Mouse (Mus musculus): ENCODE data around the gene Ehmt2.
"Not testable (repeated sequence)": the region's sequence is repeated elsewhere in the genome, so short reads cannot be mapped to it uniquely, and the experiment has no call there.

Ehmt2 gene

DNA sequence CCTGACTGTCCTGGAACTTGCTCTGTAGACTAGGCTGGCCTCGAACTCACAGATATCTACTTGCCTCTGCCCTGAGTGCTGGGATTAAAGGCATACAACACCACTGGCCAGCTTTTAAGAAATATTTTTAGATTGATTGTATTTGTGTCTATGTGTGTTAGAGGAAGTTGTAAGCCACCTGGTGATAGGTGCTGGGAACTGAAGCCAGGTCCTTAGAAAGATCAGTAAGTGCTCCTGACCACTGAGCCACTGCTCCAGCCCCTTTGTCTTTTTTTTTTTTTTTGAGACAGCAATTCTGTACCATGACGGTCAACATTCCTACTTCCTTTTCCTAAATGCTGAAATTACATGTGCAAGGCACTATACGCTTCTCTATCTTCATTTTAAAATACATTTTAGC lies 55.0 kb downstream of the Ehmt2 start:
- DNase-seq (ENCODE audit: low read depth, low spot score) = no peak

DNA sequence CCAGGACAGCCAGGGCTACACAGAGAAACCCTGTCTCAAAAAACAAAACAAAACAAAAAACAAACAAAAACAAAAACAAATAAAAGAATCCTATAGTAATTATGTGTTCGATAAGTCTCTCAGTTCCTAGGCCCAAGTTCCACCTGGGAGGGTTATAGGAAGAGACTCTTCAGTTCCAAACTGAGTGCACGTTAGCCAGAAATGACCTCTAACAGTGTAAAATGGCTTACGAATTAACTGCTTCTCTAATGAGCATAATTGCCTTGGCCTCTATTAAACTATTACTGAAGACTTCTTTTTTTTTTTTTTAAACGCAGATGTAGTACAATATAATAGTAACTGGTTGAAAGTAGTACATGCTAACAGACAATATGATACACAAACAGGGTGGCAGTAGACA lies 55.6 kb downstream of the Ehmt2 start:
- no peak for DNase-seq (ENCODE audit: low read depth, low spot score)

GRCm38 (mm10) chr17:34954831-34955230 lies 56.6 kb downstream of the Ehmt2 start:
- DNase-seq (ENCODE audit: low read depth, low spot score) = no peak

GRCm38 (mm10) chr17:34955884-34956283 lies 57.6 kb downstream of the Ehmt2 start:
- DNase-seq (ENCODE audit: low read depth, low spot score) = no peak

- DNase-seq (ENCODE audit: low read depth, low spot score) = no peak
Observed at GRCm38 (mm10) chr17:34956340-34956739, 58.1 kb downstream of the Ehmt2 start.

- DNase-seq (ENCODE audit: low read depth, low spot score) = not testable (repeated sequence)
Observed at GRCm38 (mm10) chr17:34957291-34957690, 59.0 kb downstream of the Ehmt2 start.

DNA sequence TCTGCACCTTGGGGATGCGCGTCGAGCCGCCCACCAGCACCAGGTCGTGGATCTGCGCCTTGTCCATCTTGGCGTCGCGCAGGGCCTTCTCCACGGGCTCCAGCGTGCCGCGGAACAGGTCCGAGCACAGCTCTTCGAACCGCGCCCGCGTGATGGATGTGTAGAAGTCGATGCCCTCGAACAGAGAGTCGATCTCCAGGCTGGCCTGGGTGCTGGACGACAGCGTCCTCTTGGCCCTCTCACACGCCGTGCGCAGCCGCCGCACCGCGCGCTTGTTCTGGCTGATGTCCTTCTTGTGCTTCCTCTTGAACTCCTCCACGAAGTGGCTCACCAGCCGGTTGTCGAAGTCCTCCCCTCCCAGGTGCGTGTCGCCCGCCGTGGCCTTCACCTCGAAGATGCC lies 59.7 kb downstream of the Ehmt2 start:
- not testable (repeated sequence) for DNase-seq (ENCODE audit: low read depth, low spot score)

GRCm38 (mm10) chr17:34958734-34959129 lies 60.5 kb downstream of the Ehmt2 start:
- DNase-seq (ENCODE audit: low read depth, low spot score) = not testable (repeated sequence)

- DNase-seq (ENCODE audit: low read depth, low spot score) = peak; percentile 62
Observed at GRCm38 (mm10) chr17:34959130-34959778, 61.0 kb downstream of the Ehmt2 start, which contains the start of gene Hspa1b. Gene Hspa1b, minus strand, starts transcription at chr17:34959238.

DNA sequence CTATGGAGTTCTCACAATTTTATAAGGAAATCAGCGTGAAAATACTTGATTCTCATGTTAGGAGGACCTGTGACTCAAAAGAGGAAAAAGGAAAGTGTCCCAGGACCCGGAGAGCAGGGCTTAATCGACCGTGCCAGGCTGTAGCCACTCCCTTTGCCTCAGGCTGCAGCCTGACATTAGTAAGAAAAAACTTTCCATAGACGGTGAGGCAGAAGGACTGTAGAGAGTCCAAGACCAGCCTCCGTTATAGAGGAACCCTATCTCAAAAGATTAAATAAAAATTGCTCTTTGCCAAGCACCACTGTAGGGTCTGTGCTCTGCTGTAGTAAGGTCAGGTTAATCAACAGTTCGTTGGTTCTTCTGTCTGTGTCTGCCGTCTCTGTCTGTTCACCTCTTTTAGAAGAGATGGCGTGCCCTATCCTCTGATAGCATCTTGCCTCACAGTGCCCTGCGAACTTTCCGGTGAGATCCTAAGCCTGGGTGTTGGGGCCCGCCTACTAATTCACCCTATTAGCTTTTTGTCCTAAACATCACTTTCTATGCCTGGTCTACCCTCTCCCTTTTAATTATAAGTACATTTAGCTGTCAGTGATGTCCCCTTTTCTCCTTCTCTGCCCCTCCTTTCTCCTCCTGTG lies 61.7 kb downstream of the Ehmt2 start:
- DNase-seq (ENCODE audit: low read depth, low spot score) = no peak

- DNase-seq (ENCODE audit: low read depth, low spot score) = no peak
Observed at GRCm38 (mm10) chr17:34960702-34961493, 62.6 kb downstream of the Ehmt2 start.

GRCm38 (mm10) chr17:34962125-34962524 lies 63.9 kb downstream of the Ehmt2 start:
- DNase-seq (ENCODE audit: low read depth, low spot score) = no peak

GRCm38 (mm10) chr17:34962841-34963240 lies 64.6 kb downstream of the Ehmt2 start:
- DNase-seq (ENCODE audit: low read depth, low spot score) = no peak
